Comparison of ENCODE assay signal across 18 mouse cellular contexts in the genomic region with DNA sequence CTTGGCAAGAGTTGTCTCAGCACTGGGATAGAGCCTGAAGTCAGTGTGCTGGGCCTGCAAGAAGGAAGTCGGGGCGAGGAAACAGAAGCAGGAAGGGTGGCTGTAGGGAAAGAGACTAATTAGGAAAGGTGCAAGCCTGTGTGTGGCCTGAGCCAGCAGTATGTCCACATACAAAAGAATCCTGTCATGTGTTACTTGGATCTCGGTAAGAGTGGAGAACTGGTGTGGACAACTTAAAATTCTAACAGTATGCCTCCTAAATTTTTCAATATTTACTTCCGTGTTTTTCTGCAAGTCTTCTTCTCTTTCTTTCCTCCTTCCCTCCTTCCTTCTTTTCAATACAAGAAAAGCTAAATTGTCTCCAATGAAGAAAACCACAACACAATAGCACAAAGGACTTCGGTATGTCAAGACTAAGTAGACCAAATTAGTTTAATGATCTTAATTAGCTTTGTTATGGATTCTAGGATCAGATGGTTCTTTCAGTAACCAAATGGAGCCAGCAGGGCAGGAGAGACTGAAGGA.
"Had no signal": no experiment of that assay in that cellular context is flagged by ENCODE, and none has a peak within 500 bp of the region (broad histone marks: within the 10 kb centered on the region; RNA-seq: fewer than 3 reads in every experiment).

No protein-coding gene starts in this region.

- H3K4me3 ChIP-seq: midbrain, embryonic 10.5 days; midbrain, embryonic 12.5 days; myocyte; neural tube, embryonic 13.5 days; neural tube, embryonic 15.5 days; stomach, embryonic 15.5 days had no signal

- H3K27ac ChIP-seq: liver, embryonic 14.5 days; midbrain, embryonic 10.5 days; midbrain, embryonic 12.5 days; neural tube, embryonic 13.5 days; neural tube, embryonic 15.5 days; stomach, embryonic 15.5 days; stomach, postnatal 0 days had no signal

- DNase-seq: lung, embryonic 14.5 days; lung, postnatal 10 days; lung, postnatal 4 days; midbrain, embryonic 14.5 days; right cerebral cortex, adult 18-20 months; right cerebral cortex, postnatal 25 days; right cerebral cortex, postnatal 4 days; thymus, adult 2 months; thymus, postnatal 25 days; thymus, postnatal 4 days had no signal
